In genomic region chr5:144871775-144872174, GRCm38 (mm10) we compare ENCODE assay signal across 11 mouse cellular contexts.
DNase-seq lines count a peak whose midpoint lies in the region; ATAC-seq and TF ChIP-seq lines count a peak whose summit lies in the region.
"Had no signal": no experiment of that assay in that cellular context is flagged by ENCODE, and none has a peak within 500 bp of the region (broad histone marks: within the 10 kb centered on the region; RNA-seq: fewer than 3 reads in every experiment).

No protein-coding gene starts in this region.

- peak; percentile 22 for DNase-seq in embryo, embryonic 10.5 days (ENCODE audit: low spot score)
- no peak for DNase-seq in embryo, embryonic 11 days
- peak; percentile 28 for DNase-seq in liver, adult 2 months (ENCODE audit: extremely low read depth, low read depth, low spot score)
- no peak for DNase-seq in liver, embryonic 11.5 days (ENCODE audit: low spot score)
- no peak for DNase-seq in CH12.LX (ENCODE audit: extremely low read depth)
- DNase-seq in forelimb bud, embryonic 11.5 days (ENCODE audit: low read depth, low spot score) = peak; percentile 23
- DNase-seq in layer of hippocampus, adult 18-20 months (ENCODE audit: low spot score in 2 of 2) = no peak
- no peak for DNase-seq in spleen, postnatal 14 days (ENCODE audit: low spot score in 2 of 2)
- DNase-seq: cerebellum, adult 9-11 months; lung, adult 18-20 months had no signal

- H3K4me2 ChIP-seq in liver, embryonic 11.5 days = no peak overlapping the region
- no peak overlapping the region for H3K4me2 ChIP-seq in CH12.LX (ENCODE audit: insufficient read depth, low read depth, poor library complexity, severe bottlenecking)

- no peaks in the 10 kb centered on the region for H3K9me3 ChIP-seq in liver, embryonic 11.5 days (ENCODE audit: control insufficient read depth, low read length)
- H3K9me3 ChIP-seq in CH12.LX (replicated peaks; ENCODE audit: low read length) = no peaks in the 10 kb centered on the region
- H3K9me3 ChIP-seq: forebrain, embryonic 10.5 days had no signal

- H3K79me2 ChIP-seq in liver, adult 2 months (ENCODE audit: control insufficient read depth, insufficient read depth, low read length) = no peaks in the 10 kb centered on the region
- no peaks in the 10 kb centered on the region for H3K79me2 ChIP-seq in CH12.LX (replicated peaks; ENCODE audit: control insufficient read depth, extremely low read depth, insufficient read depth, poor library complexity, severe bottlenecking)

- H3K27ac ChIP-seq in liver, adult 2 months (replicated peaks; ENCODE audit: insufficient read depth, low read depth, low read length) = no peak overlapping the region
- H3K27ac ChIP-seq in liver, embryonic 11.5 days (ENCODE audit: low read depth, low read length) = no peak overlapping the region
- no peak overlapping the region for H3K27ac ChIP-seq in CH12.LX (ENCODE audit: insufficient read depth, low read depth)
- H3K27ac ChIP-seq: forebrain, embryonic 10.5 days had no signal

- no peaks in the 10 kb centered on the region for H3K27me3 ChIP-seq in liver, adult 2 months (ENCODE audit: control insufficient read depth, insufficient read depth, low read length)
- H3K27me3 ChIP-seq in liver, embryonic 11.5 days (replicated peaks; ENCODE audit: control insufficient read depth, insufficient read depth, low read length) = no peaks in the 10 kb centered on the region
- no peaks in the 10 kb centered on the region for H3K27me3 ChIP-seq in CH12.LX (replicated peaks)

- TF ChIP-seq RAD21 in CH12.LX (IDR thresholded peaks at IDR 0.05; ENCODE audit: low read depth, low read length) = no peak

- ATAC-seq in liver, embryonic 11.5 days (replicated peaks; ENCODE audit: low FRiP score) = no peak

- no peak for TF ChIP-seq CTCF in liver, adult 2 months (IDR thresholded peaks at IDR 0.05; ENCODE audit: low read depth, low read length)
- TF ChIP-seq CTCF in CH12.LX (conservative IDR thresholded peaks at IDR 0.05 in 1 of 2, IDR thresholded peaks at IDR 0.05 in 1 of 2; ENCODE audit: low read depth in 2 of 2, low read length in 2 of 2) = peak; percentile 28 to 48; a peak in 3 of 4 replicates

- TF ChIP-seq POLR2A in liver, adult 2 months (IDR thresholded peaks at IDR 0.05; ENCODE audit: extremely low read depth, insufficient read depth, low read length) = no peak
- no peak for TF ChIP-seq POLR2A in CH12.LX (IDR thresholded peaks at IDR 0.05; ENCODE audit: low read depth, low read length)

- no peak overlapping the region for H3K9ac ChIP-seq in liver, adult 2 months (ENCODE audit: low read depth, low read length)
- no peak overlapping the region for H3K9ac ChIP-seq in liver, embryonic 11.5 days (ENCODE audit: low read depth, low read length)
- H3K9ac ChIP-seq in CH12.LX (ENCODE audit: insufficient read depth, low read depth) = no peak overlapping the region

- dilution Hi-C loops in CH12.LX (cut with MboI; ENCODE audit: extremely low pct_ligation_motif_present, extremely low pct_unique_long_range_greater_than_20kb, low sequenced_read_pairs) = no loop called here

- 65% methylated on average over 1 of the region's 1 CpGs for WGBS in liver, adult 2 months
- WGBS in liver, embryonic 11.5 days = 92% methylated on average over 1 of the region's 1 CpGs

- no peak overlapping the region for H3K4me3 ChIP-seq in liver, adult 2 months (ENCODE audit: insufficient read depth, low read depth, low read length)
- no peak overlapping the region for H3K4me3 ChIP-seq in liver, embryonic 11.5 days (ENCODE audit: low read depth, low read length)
- no peak overlapping the region for H3K4me3 ChIP-seq in CH12.LX (replicated peaks in 1 of 3; ENCODE audit: low read depth in 2 of 3, low read length in 2 of 3, poor library complexity in 1 of 3)
- H3K4me3 ChIP-seq: forebrain, embryonic 10.5 days had no signal

- in situ Hi-C loops in CH12.LX (cut with MboI; ENCODE audit: low pct_ligation_motif_present, low pct_unique_long_range_greater_than_20kb, low sequenced_read_pairs) = no loop called here

- no peak for TF ChIP-seq EP300 in CH12.LX (IDR thresholded peaks at IDR 0.05; ENCODE audit: low read length)

- no peaks in the 10 kb centered on the region for H3K4me1 ChIP-seq in liver, adult 2 months (ENCODE audit: control insufficient read depth, insufficient read depth, low read length)
- H3K4me1 ChIP-seq in liver, embryonic 11.5 days (replicated peaks; ENCODE audit: control insufficient read depth, insufficient read depth, low read length) = no peaks in the 10 kb centered on the region; the same call in 1 of the 2 replicates
- no peaks in the 10 kb centered on the region for H3K4me1 ChIP-seq in CH12.LX (ENCODE audit: control insufficient read depth in 1 of 2, insufficient read depth in 2 of 2)

- H3K36me3 ChIP-seq in liver, adult 2 months (ENCODE audit: control insufficient read depth, insufficient read depth, low read length) = no peaks in the 10 kb centered on the region
- no peaks in the 10 kb centered on the region for H3K36me3 ChIP-seq in liver, embryonic 11.5 days (ENCODE audit: control insufficient read depth, insufficient read depth, low read length)
- peaks cover 0 to 2% of the 10 kb centered on the region in 2 experiments for H3K36me3 ChIP-seq in CH12.LX (replicated peaks in 1 of 2; ENCODE audit: control insufficient read depth in 1 of 2, insufficient read depth in 1 of 2, low read length in 1 of 2)

TF ChIP-seq in CH12.LX, 34 proteins besides CTCF, POLR2A, EP300 and RAD21:
- TF ChIP-seq GABPA (IDR thresholded peaks at IDR 0.05; ENCODE audit: insufficient replicate concordance, low read depth, low read length) (no peak), BHLHE40 (IDR thresholded peaks at IDR 0.05; ENCODE audit: low read depth, low read length) (no peak), MYC (IDR thresholded peaks at IDR 0.05; ENCODE audit: low read depth, low read length) (no peak), E2F4 (IDR thresholded peaks at IDR 0.05; ENCODE audit: insufficient replicate concordance, low read depth, low read length) (no peak), UBTF (IDR thresholded peaks at IDR 0.05; ENCODE audit: low read depth, low read length) (no peak), ZNF384 (IDR thresholded peaks at IDR 0.05; ENCODE audit: low read depth, low read length) (no peak), MXI1 (IDR thresholded peaks at IDR 0.05; ENCODE audit: low read depth, low read length) (no peak), NELFE (IDR thresholded peaks at IDR 0.05; ENCODE audit: low read depth, low read length) (no peak), KAT2A (IDR thresholded peaks at IDR 0.05; ENCODE audit: insufficient replicate concordance, low read length) (no peak), CHD1 (IDR thresholded peaks at IDR 0.05; ENCODE audit: low read depth, low read length) (no peak), ELF1 (IDR thresholded peaks at IDR 0.05; ENCODE audit: low read depth, low read length) (no peak), USF2 (conservative IDR thresholded peaks at IDR 0.05; ENCODE audit: low read depth, low read length) (no peak), NRF1 (IDR thresholded peaks at IDR 0.05; ENCODE audit: low read depth, low read length) (no peak), JUN (IDR thresholded peaks at IDR 0.05; ENCODE audit: insufficient read depth, low read depth, low read length) (no peak)

Comparison
In these comparisons a context has a peak if more than half of its experiments do, and no peak if none do; other contexts are left out.
1. DNase-seq: peak in embryo, embryonic 10.5 days (single experiment), liver, adult 2 months (single experiment) and forelimb bud, embryonic 11.5 days (single experiment); none in embryo, embryonic 11 days (single experiment), liver, embryonic 11.5 days (single experiment), CH12.LX (single experiment), layer of hippocampus, adult 18-20 months (0 of 2) and spleen, postnatal 14 days (0 of 2).